Mouse (Mus musculus) olfactory bulb, adult 2 months (tissue): ENCODE data around the gene Slc12a5.

Source experiments
- CTCF ChIP-seq: fragments of 200-500 bp; IDR thresholded peaks from 2 replicates; pipeline ENCODE4 v1.5.1; 2012; ENCODE audit warnings: low read depth, mild to moderate bottlenecking, low read length, moderate library complexity; ENCODE audit not compliant: insufficient read depth
- POLR2A ChIP-seq: fragments of 200-500 bp; IDR thresholded peaks from 2 replicates; pipeline ENCODE4 v1.6.1; 2012; ENCODE audit warnings: mild to moderate bottlenecking, low read depth, low read length, moderate library complexity; ENCODE audit not compliant: insufficient read depth

- TF ChIP-seq CTCF (no peak), POLR2A (no peak)
These were observed 47.4 kb downstream of the Slc12a5 start for GRCm38 (mm10) chr2:165007986-165008385.
